Mouse (Mus musculus): ENCODE data around the gene Gm49373. TPM values are rescaled to one million over a fixed set of nuclear protein-coding genes. Genes with fewer than 3 reads are reported as not detected.

Gene Gm49373
- polyA plus RNA-seq, 1 experiment from 2014 or later, result 0.44 TPM

- no peak for ATAC-seq (replicated peaks; ENCODE audit: insufficient number of reproducible peaks, low FRiP score, low TSS enrichment)
- no peaks in the 10 kb centered on the region for H3K9me3 ChIP-seq (replicated peaks; ENCODE audit: control insufficient read depth, low read length)
- peaks cover 48% of the 10 kb centered on the region for H3K4me1 ChIP-seq (ENCODE audit: control insufficient read depth, insufficient read depth, low read length)
- H3K4me3 ChIP-seq (ENCODE audit: low read depth, low read length), result no peak overlapping the region
- WGBS (ENCODE audit: insufficient replicate concordance), result 4% methylated on average over 17 of the region's 17 CpGs
- H3K36me3 ChIP-seq (ENCODE audit: control insufficient read depth, insufficient read depth, low read length), result no peaks in the 10 kb centered on the region
- H3K27me3 ChIP-seq (ENCODE audit: control insufficient read depth, insufficient read depth, low read length), result peaks cover 79% of the 10 kb centered on the region
- no peak overlapping the region for H3K27ac ChIP-seq (ENCODE audit: low read depth, low read length)
- no peak overlapping the region for H3K9ac ChIP-seq (ENCODE audit: low read depth, low read length)
- 0 out of 2 replicates have a peak overlapping the region, but pooled peaks have one; percentile 19 for H3K4me2 ChIP-seq
Observed at GRCm38 (mm10) chr9:21034481-21035085, 38.3 kb downstream of the Gm49373 start.

- H3K27ac ChIP-seq (ENCODE audit: low read depth, low read length), result no peak overlapping the region
- peak; percentile 64 for ATAC-seq (replicated peaks; ENCODE audit: insufficient number of reproducible peaks, low FRiP score, low TSS enrichment)
- peak overlapping the region; percentile 94 for H3K4me2 ChIP-seq
- peak overlapping the region; percentile 51 for H3K4me3 ChIP-seq (ENCODE audit: low read depth, low read length)
- H3K36me3 ChIP-seq (ENCODE audit: control insufficient read depth, insufficient read depth, low read length), result no peaks in the 10 kb centered on the region
- peaks cover 79% of the 10 kb centered on the region for H3K27me3 ChIP-seq (ENCODE audit: control insufficient read depth, insufficient read depth, low read length)
- peaks cover 52% of the 10 kb centered on the region for H3K4me1 ChIP-seq (ENCODE audit: control insufficient read depth, insufficient read depth, low read length)
- no peaks in the 10 kb centered on the region for H3K9me3 ChIP-seq (replicated peaks; ENCODE audit: control insufficient read depth, low read length)
- WGBS (ENCODE audit: insufficient replicate concordance), result 1% methylated on average over 34 of the region's 34 CpGs
- peak overlapping the region; percentile 67 for H3K9ac ChIP-seq (ENCODE audit: low read depth, low read length)
Observed at GRCm38 (mm10) chr9:21033136-21033535, 39.8 kb downstream of the Gm49373 start.

DNA sequence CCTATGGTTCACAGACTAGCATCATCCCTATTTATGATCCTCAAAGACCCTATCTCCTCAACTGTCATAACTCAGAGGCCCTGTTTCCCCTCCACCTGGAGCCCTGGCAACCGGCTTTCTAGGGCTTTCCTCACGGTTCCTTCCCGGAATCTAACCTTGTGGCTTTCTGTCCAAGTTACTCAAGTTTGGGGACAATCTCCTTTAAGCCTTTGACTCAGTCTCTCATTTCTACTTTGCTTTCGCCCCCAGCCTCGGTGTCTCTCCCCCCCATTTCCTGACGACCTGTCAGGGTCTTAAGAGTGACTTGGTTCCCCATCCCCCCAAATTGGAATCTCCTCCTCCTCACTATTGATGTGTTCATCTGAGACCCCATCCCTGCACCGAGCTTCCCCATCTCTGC lies 40.4 kb downstream of the Gm49373 start:
- H3K27ac ChIP-seq (ENCODE audit: low read depth, low read length), result no peak overlapping the region
- peaks cover 48% of the 10 kb centered on the region for H3K4me1 ChIP-seq (ENCODE audit: control insufficient read depth, insufficient read depth, low read length)
- no peaks in the 10 kb centered on the region for H3K9me3 ChIP-seq (replicated peaks; ENCODE audit: control insufficient read depth, low read length)
- H3K9ac ChIP-seq (ENCODE audit: low read depth, low read length), result no peak overlapping the region; the same call in 1 of the 2 replicates
- H3K36me3 ChIP-seq (ENCODE audit: control insufficient read depth, insufficient read depth, low read length), result no peaks in the 10 kb centered on the region
- 6% methylated on average over 7 of the region's 7 CpGs for WGBS (ENCODE audit: insufficient replicate concordance)
- ATAC-seq (replicated peaks; ENCODE audit: insufficient number of reproducible peaks, low FRiP score, low TSS enrichment), result no peak
- H3K4me3 ChIP-seq (ENCODE audit: low read depth, low read length), result peak overlapping the region; percentile 56; the same call in 1 of the 2 replicates
- H3K4me2 ChIP-seq, result peak overlapping the region; percentile 94
- peaks cover 79% of the 10 kb centered on the region for H3K27me3 ChIP-seq (ENCODE audit: control insufficient read depth, insufficient read depth, low read length)

DNA sequence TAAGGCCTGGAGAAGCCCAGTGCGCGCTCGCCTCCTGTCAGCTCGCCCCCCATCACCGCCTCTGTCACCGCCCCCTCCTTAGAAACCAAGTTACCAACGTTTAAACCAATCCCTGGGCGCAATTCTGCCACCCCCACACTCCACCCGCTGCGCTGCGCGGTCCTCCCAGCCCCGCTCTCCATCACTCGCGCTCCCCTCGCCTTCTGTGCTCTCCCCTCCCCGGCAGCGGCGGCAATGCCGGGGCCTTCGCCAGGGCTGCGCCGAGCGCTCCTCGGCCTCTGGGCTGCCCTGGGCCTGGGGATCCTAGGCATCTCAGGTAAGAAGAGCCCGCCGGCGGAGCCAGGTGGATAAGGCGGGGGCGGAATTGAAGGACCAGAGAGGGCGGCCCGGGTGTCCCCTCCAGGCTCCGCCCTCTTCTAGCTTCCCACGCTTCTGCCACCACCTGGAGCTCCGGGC lies 41.0 kb downstream of the Gm49373 start, which contains the start of gene Icam5:
Gene Icam5, plus strand, starts transcription at position 178 of the 456 bp plus-strand sequence.
- Histone ChIP-seq H3K4me1 (ENCODE audit: control insufficient read depth, insufficient read depth, low read length) (peaks cover 43% of the 10 kb centered on the region), H3K27ac (ENCODE audit: low read depth, low read length) (0 out of 2 replicates have a peak within 1 kb of the TSS, but pooled peaks have one; percentile 22)
- under 1% methylated on average over 35 of the region's 35 CpGs for WGBS (ENCODE audit: insufficient replicate concordance)

DNA sequence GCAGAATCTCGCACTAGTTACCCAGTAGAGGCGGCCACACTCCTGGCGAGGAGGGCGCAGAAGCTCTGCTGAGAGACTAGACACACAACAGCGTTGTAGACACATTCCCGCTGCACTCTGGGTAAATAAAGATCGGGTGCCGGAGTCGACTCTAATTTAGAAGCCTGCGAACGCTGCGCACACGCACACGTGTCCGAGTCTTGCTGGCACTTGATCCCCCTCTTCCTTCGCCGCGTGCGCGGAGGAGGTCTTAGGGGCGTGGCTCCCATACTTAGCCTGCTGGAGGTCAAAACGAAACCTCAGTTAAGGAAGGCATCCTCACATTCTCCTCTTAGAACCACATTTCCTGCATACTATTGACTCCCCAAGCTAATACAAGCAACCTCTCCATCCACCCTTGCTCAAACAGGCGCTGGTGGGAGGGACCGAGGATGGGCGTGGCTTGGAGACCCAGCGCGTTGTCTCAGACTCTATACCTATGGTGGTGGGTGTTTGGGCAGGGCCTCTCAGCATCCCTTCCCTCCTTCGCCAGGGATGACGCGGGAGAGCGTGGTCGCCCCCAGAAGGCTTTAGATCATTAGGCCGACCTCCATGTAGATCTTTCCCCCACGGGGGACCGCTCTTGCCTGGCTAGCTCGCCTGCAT lies 41.5 kb downstream of the Gm49373 start:
- Histone ChIP-seq H3K27me3 (ENCODE audit: control insufficient read depth, insufficient read depth, low read length) (peaks cover 79% of the 10 kb centered on the region), H3K27ac (ENCODE audit: low read depth, low read length) (0 out of 2 replicates have a peak overlapping the region, but pooled peaks have one; percentile 22), H3K36me3 (ENCODE audit: control insufficient read depth, insufficient read depth, low read length) (no peaks in the 10 kb centered on the region), H3K4me1 (ENCODE audit: control insufficient read depth, insufficient read depth, low read length) (peaks cover 37% of the 10 kb centered on the region), H3K4me2 (peak overlapping the region; percentile 94), H3K4me3 (ENCODE audit: low read depth, low read length) (peak overlapping the region; percentile 56), H3K9me3 (replicated peaks; ENCODE audit: control insufficient read depth, low read length) (no peaks in the 10 kb centered on the region), H3K9ac (ENCODE audit: low read depth, low read length) (0 out of 2 replicates have a peak overlapping the region, but pooled peaks have one; percentile 10)
- WGBS (ENCODE audit: insufficient replicate concordance), result under 1% methylated on average over 36 of the region's 36 CpGs
- ATAC-seq (replicated peaks; ENCODE audit: insufficient number of reproducible peaks, low FRiP score, low TSS enrichment), result 0 out of 2 replicates have a peak, but pooled peaks have one; percentile 16

More for the DNA sequence above, 41.0 kb downstream of the Gm49373 start, which contains the start of gene Icam5:
- no peak for ATAC-seq (replicated peaks; ENCODE audit: insufficient number of reproducible peaks, low FRiP score, low TSS enrichment)
- H3K27me3 ChIP-seq (ENCODE audit: control insufficient read depth, insufficient read depth, low read length), result peaks cover 79% of the 10 kb centered on the region
- H3K36me3 ChIP-seq (ENCODE audit: control insufficient read depth, insufficient read depth, low read length), result no peaks in the 10 kb centered on the region
- H3K9ac ChIP-seq (ENCODE audit: low read depth, low read length), result peak within 1 kb of the TSS; percentile 67; the same call in 1 of the 2 replicates
- peak within 1 kb of the TSS; percentile 94 for H3K4me2 ChIP-seq
- H3K9me3 ChIP-seq (replicated peaks; ENCODE audit: control insufficient read depth, low read length), result no peaks in the 10 kb centered on the region
- H3K4me3 ChIP-seq (ENCODE audit: low read depth, low read length), result peak within 1 kb of the TSS; percentile 56

DNA sequence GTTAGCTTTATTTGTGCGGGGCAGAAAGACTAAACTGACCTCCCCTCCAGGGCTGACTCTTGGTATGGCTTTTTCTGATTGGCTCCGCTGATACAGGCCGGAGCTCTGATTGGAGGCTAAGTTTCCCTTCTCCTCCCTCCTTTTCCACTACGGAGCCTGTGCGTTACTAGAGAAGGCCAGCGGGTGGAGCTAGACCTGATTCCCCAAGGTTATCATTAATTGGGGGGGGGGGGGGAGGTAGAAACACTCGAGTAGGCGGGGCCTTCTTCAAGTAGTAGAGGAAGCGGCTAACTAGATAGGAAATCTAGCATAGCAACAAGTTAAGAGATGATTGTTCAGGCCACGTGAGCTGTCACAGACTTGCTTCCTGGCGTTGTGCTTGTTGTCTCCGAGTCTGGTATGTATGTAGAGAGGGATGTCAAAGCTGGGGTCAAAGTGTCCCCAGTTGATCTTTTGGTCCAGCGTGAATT lies 42.1 kb downstream of the Gm49373 start:
- peaks cover 76% of the 10 kb centered on the region for H3K27me3 ChIP-seq (ENCODE audit: control insufficient read depth, insufficient read depth, low read length)
- peak overlapping the region; percentile 56 for H3K4me3 ChIP-seq (ENCODE audit: low read depth, low read length)
- H3K4me2 ChIP-seq, result peak overlapping the region; percentile 94
- 0 out of 2 replicates have a peak overlapping the region, but pooled peaks have one; percentile 22 for H3K27ac ChIP-seq (ENCODE audit: low read depth, low read length)
- ATAC-seq (replicated peaks; ENCODE audit: insufficient number of reproducible peaks, low FRiP score, low TSS enrichment), result peak; percentile 46; the same call in 1 of the 2 replicates
- under 1% methylated on average over 13 of the region's 13 CpGs for WGBS (ENCODE audit: insufficient replicate concordance)
- no peaks in the 10 kb centered on the region for H3K36me3 ChIP-seq (ENCODE audit: control insufficient read depth, insufficient read depth, low read length)
- no peaks in the 10 kb centered on the region for H3K9me3 ChIP-seq (replicated peaks; ENCODE audit: control insufficient read depth, low read length)
- H3K9ac ChIP-seq (ENCODE audit: low read depth, low read length), result 0 out of 2 replicates have a peak overlapping the region, but pooled peaks have one; percentile 10
- peaks cover 35% of the 10 kb centered on the region for H3K4me1 ChIP-seq (ENCODE audit: control insufficient read depth, insufficient read depth, low read length)

GRCm38 (mm10) chr9:21030055-21030600 lies 42.8 kb downstream of the Gm49373 start:
- Histone ChIP-seq H3K9ac (ENCODE audit: low read depth, low read length) (peak overlapping the region; percentile 71), H3K4me2 (peak overlapping the region; percentile 94), H3K9me3 (replicated peaks; ENCODE audit: control insufficient read depth, low read length) (no peaks in the 10 kb centered on the region), H3K27ac (ENCODE audit: low read depth, low read length) (peak overlapping the region; percentile 82), H3K27me3 (ENCODE audit: control insufficient read depth, insufficient read depth, low read length) (peaks cover 74% of the 10 kb centered on the region), H3K4me1 (ENCODE audit: control insufficient read depth, insufficient read depth, low read length) (peaks cover 35% of the 10 kb centered on the region), H3K36me3 (ENCODE audit: control insufficient read depth, insufficient read depth, low read length) (no peaks in the 10 kb centered on the region), H3K4me3 (ENCODE audit: low read depth, low read length) (peak overlapping the region; percentile 56)
- ATAC-seq (replicated peaks; ENCODE audit: insufficient number of reproducible peaks, low FRiP score, low TSS enrichment), result no peak
- 21% methylated on average over 22 of the region's 22 CpGs for WGBS (ENCODE audit: insufficient replicate concordance)

- H3K4me3 ChIP-seq (ENCODE audit: low read depth, low read length), result peak within 1 kb of the TSS; percentile 56
- 1% methylated on average over 37 of the region's 37 CpGs for WGBS (ENCODE audit: insufficient replicate concordance)
- peak within 1 kb of the TSS; percentile 71 for H3K9ac ChIP-seq (ENCODE audit: low read depth, low read length)
- peak within 1 kb of the TSS; percentile 94 for H3K4me2 ChIP-seq
- H3K27ac ChIP-seq (ENCODE audit: low read depth, low read length), result peak within 1 kb of the TSS; percentile 82
- H3K36me3 ChIP-seq (ENCODE audit: control insufficient read depth, insufficient read depth, low read length), result no peaks in the 10 kb centered on the region
- H3K27me3 ChIP-seq (ENCODE audit: control insufficient read depth, insufficient read depth, low read length), result peaks cover 68% of the 10 kb centered on the region
- ATAC-seq (replicated peaks; ENCODE audit: insufficient number of reproducible peaks, low FRiP score, low TSS enrichment), result peak; percentile 78
- no peaks in the 10 kb centered on the region for H3K9me3 ChIP-seq (replicated peaks; ENCODE audit: control insufficient read depth, low read length)
- peaks cover 35% of the 10 kb centered on the region for H3K4me1 ChIP-seq (ENCODE audit: control insufficient read depth, insufficient read depth, low read length)
Observed at GRCm38 (mm10) chr9:21029291-21030054, 43.4 kb downstream of the Gm49373 start, which contains the start of gene Icam4. Gene Icam4, plus strand, starts transcription at chr9:21029373.

All from heart, embryonic 11.5 days (tissue).